Mouse (Mus musculus): ENCODE measurements at regions not wholly inside any gene's neighbourhood (a gene's known extent, or its start where the extent isn't known, plus 50 kb on each side); places are given as distances from the start of the nearest gene placed in this dataset.

DNA sequence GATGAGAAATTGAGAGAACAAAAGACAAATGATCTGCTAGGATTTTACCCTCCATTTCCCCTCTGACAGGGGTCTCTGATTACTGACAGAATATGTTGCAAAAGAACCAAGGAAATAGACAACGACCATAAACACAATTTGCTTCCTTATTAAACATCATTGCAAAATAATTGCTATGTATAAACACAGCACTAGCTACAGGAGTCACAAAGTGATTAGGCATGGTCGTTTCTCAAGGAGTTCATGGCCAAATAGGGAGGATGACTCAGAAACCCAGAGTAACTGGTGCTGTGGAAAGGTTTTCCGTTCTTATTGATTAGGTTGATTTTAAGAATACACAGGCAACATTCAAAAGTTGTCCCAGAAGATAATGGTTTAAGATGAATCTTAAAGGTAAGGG is 180.4 kb downstream of the Gm12728 start:
- no peak for DNase-seq (ENCODE audit: low spot score)

DNA sequence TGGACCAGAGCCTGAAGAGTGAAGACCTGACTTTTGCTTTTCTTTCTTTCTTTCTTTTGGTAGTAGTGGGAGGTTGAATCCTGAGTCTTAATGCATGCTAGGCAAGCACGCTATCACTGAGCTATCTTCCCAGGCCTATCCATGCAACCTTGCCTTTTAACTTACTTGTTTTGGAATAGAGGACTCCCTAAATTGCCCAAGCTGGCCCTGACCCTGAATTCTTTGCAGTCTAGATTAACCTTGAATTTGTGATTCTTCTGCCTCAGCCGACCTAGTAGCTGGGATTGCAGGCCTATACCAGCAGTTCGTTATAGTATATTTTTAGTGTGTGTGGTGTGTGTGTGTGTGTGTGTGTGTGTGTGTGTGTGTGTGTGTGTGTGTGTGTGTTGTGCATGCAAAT is 183.1 kb downstream of the Gm12728 start:
- no peak for DNase-seq (ENCODE audit: low spot score)

DNA sequence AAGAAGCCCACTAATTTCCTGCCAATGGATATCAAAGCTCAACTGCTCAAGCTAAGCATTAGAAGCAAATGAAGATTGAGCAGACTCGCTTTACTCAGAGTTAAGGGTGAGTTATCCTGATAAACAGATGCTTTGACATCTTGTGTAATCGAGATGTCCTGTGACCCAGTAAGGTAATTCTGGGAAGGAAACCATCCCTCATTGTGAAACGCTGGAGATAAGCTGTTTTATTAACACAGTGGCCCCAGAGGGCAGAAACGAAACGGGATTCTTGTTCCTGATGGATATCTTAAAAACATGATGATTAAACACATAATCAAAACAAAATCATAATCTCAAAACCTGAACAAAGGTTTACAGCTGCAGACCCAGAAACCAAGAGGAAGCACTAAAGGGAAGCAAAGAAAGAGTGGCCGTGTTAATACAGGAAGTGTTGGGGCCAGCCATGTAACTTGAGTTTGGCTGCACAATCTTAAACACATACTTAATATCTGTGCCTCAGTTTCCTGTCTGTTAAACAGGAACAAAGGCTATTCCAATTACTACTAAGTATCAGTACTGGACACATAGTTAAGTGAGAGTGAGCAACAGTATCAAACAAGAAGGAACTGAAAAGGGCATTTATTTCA is 184.2 kb downstream of the Gm12728 start:
- DNase-seq (ENCODE audit: low spot score) = no peak

DNA sequence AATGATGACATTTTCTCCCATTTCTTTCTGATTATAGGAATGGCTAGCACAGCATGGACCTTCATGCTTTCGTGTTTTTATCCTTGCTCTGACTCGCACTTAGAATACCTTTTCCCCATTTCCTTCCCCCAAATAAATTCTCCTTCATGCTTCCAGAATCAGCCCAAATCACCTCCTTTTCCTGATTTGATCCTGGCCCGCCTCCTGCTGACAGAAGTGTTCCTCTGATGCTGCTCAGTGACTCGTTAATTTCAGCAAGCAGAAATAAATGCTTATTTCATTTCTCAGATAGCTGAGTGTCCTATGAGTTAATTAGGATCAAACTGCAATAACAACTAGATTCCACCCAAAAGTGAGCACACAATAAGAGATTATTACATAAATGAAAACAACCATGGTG is 185.3 kb downstream of the Gm12728 start:
- no peak for DNase-seq (ENCODE audit: low spot score)

DNA sequence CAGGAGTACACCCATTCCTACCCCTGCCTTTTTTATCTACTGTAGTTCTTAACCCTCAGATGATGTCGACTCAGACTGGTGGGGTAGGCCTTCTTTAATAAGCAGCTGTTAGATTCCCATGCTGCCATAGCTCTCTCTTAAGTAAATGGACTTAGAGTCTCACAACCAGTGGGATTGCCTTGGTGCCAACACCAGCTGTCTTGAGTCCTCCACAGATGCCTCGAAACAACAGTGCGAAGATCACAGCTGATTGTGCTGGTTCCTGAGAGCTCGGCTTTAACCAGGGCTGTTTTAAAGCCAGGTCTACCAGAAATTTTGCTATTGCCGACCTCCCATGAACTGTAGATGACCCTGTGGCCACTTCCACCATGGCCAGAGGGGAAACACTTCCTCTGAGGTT is 189.4 kb downstream of the Gm12728 start:
- DNase-seq (ENCODE audit: low spot score) = no peak

DNA sequence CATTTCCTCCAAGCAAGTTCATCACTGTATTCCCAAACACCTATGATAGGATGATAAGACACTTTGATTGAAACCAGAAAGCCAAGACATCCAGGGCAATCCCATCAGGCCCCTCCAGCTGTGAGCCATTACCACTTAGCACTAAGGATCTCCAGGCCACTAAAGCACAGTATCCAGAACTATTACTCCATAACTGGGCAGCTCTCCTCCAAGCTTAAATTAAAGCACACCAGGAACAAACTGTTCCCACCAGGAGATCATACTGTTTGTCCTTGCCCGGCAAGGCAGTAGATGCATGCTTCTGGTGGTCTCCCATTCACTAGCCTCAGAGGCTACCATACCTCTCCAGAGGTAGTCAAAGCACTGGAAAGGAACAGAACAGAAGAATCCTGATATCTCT is 193.3 kb downstream of the Gm12728 start:
- DNase-seq (ENCODE audit: low spot score) = no peak

DNA sequence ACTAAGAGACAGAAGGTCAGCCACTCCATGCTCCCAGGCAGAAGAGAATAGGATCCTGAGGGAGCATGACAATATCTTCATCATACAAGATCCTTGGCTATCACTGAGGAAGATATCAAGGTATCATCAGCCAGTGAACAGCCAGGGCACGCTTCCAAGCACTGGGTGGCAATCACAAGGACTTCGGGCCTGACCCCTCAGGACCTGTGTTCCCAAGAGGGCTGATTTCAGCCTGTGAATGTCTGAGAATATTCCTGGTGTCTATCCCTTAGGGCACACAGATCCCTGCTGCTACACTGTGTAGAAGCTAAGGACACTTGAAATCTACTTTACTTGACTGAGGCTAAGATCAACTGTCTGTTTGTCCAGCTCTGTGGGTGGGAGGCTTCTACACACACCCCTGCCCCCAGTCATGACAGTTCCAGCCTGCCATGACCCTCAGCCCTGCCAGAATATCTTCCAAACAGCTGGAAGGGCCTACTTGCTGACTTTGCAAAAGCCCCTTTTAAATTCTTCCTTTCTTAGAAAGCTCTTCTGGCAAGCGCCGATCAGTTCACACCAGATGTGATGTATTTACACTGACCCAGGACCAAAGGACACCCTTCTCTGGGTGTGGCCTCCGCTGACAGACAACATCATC is 198.4 kb downstream of the Gm12728 start:
- DNase-seq (ENCODE audit: low spot score) = no peak

DNA sequence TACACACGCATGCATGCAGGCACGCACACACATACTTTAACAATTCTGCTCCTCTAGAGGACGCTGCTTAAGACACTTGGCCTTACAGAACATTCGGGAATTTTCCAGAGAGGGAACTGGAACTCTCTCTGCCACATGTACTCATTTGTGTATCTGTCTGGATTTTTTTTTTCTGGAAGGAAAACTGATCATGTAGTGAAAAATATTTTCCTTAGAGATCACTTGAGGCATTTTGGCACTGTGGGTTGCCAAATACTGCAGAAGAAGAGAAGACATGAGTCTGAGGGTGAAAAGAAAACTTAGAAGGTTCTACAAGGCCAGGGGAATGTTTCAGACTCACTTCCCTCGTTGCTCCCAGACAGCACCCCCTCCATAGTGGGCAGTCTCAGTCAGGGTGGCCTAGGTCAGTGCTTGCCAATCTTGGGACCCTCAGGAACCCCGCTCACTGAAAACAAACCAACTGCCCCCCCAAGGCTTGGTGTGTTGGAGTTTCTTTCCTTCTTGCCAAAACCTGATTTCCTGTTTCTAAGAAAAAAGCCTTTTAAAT is 203.0 kb downstream of the Gm12728 start:
- DNase-seq (ENCODE audit: low spot score) = no peak

DNA sequence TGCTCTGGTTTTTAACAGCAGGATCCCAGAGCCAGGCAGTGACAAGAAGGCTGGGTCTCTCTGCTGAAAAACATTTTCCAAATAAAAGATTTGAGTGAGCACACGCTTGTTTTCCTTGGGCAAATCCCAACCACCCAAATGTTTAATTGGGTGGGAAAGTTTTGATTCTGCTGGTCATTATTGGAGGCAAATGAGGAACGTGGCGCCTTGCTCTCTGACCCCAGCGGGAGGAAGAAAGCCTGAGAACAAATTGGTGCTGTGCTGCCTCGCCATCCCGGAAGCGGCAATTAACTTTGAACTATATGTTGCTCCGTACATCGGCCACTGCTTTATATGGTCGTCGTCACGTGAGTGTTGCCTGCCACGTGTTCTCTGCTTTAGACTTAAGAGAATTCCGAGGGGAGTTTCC is 204.7 kb downstream of the Gm12728 start:
- no peak for DNase-seq (ENCODE audit: low spot score)

DNA sequence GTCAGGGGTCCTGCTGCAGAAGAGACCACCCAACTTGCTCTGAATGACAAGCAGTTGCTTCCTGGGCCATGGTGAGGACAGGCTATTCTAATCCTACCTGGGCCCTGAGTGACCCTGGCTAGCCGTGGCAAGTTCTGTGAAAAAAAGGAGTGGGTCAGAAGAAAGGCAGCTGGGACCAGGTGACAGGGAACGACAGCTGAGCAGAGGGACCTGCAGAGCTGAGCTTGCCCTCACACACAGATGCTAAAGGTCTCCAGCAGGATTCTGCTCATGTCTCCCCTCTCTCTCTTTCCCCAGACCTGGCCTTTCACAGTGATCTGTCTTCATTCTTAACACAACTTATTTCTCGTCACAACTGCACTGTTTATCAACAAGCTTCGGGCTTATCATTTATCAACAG is 206.4 kb downstream of the Gm12728 start:
- no peak for DNase-seq (ENCODE audit: low spot score)

DNA sequence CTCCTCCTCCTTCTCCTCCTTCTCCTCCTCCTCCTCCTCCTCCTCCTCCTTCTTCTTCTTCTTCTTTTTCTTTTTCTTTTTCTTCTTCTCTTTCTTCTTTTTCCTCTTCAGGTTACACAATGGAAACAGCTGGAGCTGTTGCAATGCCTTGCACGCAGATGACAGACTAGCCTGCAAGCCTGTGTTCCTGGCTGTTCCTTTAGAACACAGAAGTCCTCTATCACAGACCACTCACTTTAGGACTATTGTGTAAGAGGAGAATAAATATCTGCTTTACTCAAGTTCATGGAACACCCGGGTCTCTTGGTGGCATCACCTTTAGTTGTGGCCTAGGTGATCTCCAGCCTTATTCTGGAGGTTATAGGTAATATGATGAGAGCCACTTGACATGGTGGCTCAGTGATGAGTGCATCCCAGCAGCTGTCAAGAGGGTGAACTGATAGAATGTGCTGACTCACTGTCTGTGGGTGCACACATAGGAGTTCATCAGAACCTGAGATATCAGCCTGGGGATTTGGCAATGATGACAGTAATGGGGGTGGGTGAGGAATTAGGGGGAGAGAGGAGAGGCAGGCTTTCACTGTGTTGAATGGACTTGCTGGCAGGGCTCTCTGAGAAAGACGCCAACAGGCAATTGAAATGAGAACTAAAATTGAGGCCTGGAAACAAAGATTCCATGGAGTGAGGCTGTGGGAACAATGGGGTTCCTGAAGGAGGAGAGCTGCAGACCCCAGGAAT is 207.4 kb downstream of the Gm12728 start:
- no peak for DNase-seq (ENCODE audit: low spot score)

DNA sequence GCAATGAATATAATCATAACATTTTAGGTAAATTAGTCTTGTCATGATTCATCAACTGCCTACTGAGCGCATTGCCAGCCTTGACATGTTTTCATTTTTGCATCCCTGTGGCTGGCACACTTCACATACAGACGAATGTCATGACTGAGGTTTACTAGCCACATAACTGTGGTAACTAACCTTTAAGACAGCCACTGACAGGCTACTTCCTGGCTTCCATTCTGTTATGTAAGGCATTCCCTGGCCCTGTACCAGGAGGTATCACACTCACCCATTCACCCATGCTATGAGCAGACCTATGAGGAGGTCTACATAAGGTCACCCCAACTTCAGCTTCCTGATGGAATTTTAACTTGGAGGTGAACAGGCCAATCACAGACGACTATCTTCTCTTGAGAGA is 212.8 kb downstream of the Gm12728 start:
- no peak for DNase-seq (ENCODE audit: low spot score)

DNA sequence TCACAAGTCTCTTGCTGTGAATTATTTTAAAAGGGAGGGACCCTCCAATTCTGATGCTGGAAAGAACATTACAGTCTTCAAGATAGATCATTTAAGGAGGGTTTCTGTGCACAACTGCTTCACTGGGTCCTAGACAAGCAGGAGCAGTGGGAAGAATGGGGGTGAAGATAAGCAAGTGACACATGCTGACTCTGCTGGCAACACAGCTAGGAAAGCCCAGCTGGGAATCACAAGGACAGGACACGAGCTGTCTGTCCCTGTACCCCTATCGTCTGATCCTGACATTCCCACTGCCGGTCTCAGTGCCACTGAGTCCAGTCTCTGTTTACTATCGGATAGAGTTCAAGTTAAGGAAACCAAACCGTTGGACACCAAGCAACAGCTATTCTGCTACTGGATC is 216.3 kb downstream of the Gm12728 start:
- no peak for DNase-seq (ENCODE audit: low spot score)

DNA sequence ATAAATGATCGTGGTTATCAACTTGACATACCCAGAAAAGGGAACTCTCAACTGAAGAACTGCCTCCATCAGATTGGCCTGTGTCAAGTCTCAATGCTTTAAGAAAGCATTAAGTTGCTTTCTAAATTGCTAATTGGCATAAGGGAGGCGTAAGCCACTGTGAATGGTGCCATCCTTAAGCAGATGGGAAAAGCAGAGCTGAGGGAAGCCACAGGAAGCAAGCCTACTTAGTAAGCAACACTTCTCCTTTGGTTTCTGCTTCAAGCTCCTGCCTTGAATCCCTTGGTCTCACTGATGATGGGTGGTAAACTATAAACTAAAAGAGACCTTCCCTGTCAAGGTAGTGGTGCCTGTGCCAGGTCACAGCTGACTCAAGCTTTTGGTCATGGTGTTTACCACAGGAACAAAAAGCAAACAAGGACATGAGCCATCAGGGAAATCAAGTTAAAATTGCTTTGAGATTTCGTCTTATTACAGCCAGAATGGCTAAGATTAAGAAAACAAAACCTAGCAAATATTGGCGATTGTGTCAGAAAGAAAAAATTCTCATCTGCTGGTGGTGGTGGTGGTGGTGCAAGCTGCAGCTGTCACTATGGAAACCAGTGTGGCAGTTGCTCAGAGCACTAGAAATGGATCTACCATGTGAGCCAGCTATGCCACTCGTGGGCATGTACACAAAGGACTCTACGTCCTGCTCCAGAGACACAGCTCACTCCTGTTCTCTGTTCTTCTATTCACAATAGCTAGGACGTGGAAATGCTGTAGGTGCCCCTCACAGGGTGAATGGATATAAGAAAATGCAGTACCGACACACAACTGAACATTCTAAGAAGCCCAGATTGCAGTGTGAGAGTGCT is 217.9 kb downstream of the Gm12728 start:
- no peak for DNase-seq (ENCODE audit: low spot score)

DNA sequence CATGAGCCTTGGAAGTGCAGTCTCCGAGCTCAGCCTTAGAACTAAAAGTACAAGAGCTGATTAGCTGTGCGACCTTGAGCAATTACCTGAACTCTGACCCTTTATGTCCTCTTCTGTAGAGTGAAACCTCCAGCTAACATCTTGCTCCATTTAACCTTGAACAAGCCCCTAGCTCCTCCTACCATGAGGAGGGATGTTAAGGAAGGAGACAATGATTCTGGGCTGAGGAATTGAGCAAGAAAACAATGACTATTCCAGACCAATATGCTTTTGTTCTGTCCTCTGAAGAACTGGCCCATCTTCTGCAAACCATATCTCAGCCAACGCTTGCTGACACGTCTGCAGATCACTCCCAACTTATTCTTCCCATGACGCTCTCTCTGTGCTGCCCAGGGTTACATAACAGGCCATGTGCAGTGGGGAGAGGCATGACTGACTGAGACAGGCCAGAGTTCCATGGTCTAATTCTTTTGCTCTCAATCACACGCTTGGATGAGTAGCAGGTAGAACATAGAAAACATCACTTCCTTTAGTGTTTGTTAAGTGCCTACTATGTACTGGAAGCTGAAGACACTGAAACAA is 227.5 kb downstream of the Gm12728 start:
- DNase-seq (ENCODE audit: low spot score) = no peak

DNA sequence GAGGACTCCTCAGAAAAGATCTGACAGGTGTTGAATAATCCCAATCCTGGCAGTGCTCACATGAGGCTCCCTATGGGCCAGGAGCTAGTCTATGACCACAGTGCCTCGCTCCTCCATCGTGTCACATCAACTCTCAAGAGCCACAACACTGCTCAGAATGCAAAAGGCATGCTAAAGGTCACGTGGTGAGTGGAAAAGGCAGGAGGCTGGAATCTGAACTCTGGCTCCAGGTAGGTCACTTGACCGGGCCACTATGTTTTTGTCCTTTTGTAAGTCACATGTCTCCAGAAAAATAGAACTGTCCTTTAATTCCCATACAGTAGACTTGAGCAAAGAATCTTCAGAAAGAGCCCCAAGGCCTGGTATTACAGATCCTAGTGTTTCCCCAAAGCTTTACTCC is 229.3 kb downstream of the Gm12728 start:
- no peak for DNase-seq (ENCODE audit: low spot score)

DNA sequence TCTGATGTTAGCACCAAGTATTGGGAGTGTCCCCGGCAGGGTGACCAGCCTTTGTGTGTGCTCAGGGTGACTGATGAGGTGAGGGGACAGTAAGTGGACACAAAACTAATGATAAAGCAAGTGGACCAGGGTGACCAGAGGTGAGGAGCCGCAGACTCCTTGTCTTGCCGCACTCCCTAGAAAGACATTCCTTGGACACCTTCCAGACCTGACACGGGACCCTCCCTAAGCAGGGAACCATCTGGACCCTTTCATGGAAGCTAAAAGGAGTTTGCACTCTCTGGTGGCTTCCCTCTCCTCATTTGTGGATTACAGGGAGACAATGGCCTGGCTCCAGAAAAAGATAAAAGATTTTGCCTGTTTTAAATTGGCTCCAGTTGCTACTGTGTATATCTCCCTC is 230.7 kb downstream of the Gm12728 start:
- no peak for DNase-seq (ENCODE audit: low spot score)

DNA sequence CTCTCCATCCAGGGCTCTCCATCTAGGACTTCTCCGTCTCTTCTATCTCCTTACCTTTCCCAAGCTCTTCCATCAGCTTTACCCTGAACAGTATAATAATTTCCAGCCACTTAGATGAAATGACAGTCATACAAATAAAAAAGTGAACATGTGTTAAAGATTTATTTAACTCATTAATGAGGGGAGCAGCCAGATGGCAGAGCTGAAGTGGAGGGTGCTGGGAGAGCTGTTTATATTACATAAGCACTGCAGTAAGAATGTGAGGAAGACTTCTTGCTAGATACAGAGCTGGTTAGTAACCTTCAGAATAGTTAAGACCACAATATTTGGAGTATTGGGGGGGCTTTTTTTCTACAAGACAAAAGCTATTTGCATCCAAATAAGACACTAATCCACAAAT is 234.9 kb downstream of the Gm12728 start:
- no peak for DNase-seq (ENCODE audit: low spot score)

DNA sequence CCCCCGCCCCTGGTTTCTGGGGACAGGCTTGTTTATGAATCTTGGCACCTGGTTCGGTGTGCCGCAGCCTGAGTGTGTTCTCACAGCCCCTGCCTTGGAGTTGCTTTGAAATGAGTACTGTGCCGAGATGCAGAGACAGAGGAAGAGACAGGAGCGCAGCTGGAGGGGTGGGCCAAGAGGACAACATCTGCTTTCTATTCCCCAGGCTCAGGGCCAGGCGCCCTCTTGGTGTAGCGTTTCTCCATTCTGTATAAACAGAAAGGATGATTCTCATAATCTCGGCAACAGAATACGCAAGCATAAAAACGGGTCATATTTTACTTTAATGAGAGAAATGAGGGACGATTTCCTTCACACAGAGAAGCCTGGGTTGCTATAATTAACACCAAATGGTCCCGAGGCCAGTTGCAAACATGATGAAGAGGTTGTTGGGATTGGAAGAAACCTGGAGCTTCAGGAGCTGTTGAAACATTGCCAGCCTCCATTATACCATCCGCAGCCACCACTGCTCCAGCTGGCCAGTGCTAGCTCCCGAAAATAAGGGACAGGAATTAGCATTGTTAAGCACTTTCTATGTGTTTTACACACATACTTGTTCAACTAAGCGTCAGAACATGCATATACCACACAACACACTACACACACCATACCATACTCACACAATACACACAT is 236.4 kb downstream of the Gm12728 start:
- DNase-seq (ENCODE audit: low spot score) = no peak

DNA sequence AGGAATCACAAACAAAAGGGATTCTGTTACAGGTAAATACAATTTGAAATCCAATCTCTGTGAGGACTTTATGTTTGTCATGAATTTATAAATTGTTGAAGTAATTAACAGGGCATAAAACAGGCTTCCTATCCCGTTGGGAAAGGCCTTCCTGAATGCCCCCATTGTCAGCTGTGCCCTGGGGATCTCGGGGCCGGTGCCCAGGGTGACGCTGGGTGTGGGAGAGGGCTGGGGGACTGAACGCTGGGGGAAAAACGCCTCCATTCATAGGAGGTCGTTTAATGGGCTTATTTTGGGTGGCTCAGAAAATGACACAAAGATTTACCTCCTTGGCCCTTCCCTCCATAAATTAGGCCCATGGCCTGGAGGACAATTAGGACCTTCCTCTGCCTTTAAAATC is 250.7 kb downstream of the Gm12728 start:
- DNase-seq (ENCODE audit: low spot score) = no peak

DNA sequence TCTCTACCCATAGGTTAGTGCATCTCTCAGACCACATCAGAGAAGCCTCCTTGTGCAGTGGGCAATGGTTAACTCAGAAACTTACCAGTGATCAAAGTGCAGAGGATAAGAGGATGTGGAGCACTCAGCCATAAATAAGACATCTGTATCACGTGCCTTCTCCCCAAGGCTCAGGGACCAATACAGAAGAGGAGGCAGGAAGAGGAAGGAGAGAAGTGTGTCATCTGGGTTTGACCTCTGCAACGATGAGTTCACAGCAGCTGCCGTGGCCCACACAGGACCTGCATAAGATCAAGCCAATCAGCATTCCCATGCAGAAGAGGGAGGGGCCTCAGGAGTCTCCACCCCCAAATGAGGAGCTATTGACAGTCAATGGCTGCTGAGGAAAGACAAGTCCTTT is 252.8 kb downstream of the Gm12728 start:
- DNase-seq (ENCODE audit: low spot score) = no peak
